Mouse (Mus musculus): Measurements from ENCODE around the gene Miga1.

- no peak for TF ChIP-seq CTCF (IDR thresholded peaks at IDR 0.05; ENCODE audit: low read depth, low read length)
- no peak for TF ChIP-seq POLR2AphosphoS5 (IDR thresholded peaks at IDR 0.05; ENCODE audit: insufficient replicate concordance, low read depth, low read length)
- TF ChIP-seq GATA1 (IDR thresholded peaks at IDR 0.05; ENCODE audit: borderline replicate concordance, low read length): no peak
- no peak for TF ChIP-seq TAL1 (conservative IDR thresholded peaks at IDR 0.05; ENCODE audit: low read depth, low read length)
Measured at GRCm38 (mm10) chr3:152271071-152271710, 69.0 kb downstream of the Miga1 start.

Data from G1E (cell line).